Mouse (Mus musculus) layer of hippocampus, adult 18-20 months (tissue): ENCODE results near the gene Adcyap1r1. TPM values are rescaled to one million over a fixed set of nuclear protein-coding genes. Genes with fewer than 3 reads are reported as not detected.
A peak's percentile ranks its signal among the peaks of the same experiment; 100 is the strongest.

Experiments
- DNase-seq, 2 experiments: peaks; one replicate each; pipeline ENCODE4 v3.0.0; 2022; ENCODE audit warnings: low spot score in 2 of 2
- total RNA-seq, 2 experiments: library from RNA; stranded (reverse); gene quantifications; 2 replicates each; pipeline ENCODE4 v1.2.3; 2021

Adcyap1r1 gene
- total RNA-seq, 2 experiments from 2014 or later = 133 to 142 TPM

DNA sequence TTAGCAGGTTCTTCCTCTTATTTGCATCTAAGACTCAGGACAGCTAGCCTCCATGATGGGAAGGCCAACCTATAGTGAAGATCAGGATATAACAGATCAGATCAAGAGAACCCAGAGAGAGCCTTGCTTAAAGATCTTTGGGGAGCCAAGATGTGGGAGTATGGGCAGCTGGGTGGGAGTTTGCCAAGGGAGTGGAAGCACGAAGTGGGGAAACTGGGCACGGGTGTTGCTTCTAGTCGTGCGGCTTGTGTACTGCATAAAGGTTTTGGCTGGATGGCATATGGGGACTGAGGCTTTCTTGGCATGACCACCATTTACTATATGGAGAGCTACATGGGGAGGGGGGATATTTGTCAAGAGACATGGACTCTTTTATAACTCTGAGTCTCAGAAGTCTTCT, 44.4 kb downstream of the Adcyap1r1 start:
- no peak for DNase-seq

DNA sequence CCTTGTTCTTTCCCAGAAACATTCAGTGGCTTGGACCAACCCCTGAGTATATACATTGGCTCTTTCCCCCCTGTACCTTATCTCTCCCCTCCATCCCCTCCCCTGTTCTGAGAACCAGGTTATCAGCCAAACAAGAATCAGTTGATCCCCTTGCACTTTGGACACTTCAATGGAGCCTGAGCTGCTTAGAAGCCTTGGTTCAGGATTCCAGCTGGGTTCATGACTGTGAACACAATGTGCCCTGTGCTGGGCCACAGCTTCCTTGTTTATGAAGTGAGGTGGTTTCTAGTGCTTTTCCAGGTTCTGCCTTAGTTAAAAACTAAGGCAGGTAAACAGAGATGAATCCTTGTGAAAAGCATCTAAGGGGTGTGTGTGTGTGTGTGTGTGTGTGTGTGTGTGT, 47.0 kb downstream of the Adcyap1r1 start:
- no peak for DNase-seq

DNA sequence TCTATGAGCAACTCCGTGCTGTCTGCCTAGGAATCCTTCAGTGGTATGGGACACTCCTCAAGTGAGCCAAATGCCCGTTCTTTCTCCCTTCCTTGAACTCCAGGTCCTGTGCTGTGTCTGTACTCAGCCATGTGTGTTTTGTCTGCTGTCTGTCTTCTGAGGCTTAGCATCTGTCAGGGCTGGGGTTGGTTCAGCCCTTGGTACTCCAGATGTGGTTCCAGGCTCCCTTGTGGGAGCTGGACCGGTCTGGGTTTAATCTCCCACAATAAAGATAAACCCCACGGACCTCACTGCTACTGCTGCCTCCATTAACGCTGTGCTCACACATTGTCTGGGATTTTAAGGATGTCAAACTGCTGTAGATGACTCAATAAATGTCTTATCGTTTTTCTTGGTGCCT, 49.3 kb downstream of the Adcyap1r1 start:
- DNase-seq = no peak

DNA sequence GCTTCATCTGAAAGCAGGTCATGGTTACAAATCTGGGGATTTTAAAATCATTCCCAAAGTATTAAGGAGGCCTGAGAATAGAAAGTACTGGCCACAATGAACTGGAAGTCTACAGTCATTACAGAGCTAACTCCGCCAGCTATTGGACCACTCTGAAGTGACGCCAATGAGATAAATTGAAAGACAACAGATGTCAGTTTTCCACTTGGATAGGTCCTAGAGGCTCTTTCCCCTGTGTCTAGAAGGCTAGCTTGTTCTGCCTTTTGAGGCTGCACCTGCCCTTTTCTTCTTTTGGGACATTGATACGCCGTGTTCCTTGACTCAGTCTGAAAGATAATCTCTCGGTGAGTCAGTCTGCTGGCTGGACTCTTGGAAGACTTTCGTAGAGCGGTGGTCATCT, 50.5 kb downstream of the Adcyap1r1 start:
- DNase-seq = no peak

DNA sequence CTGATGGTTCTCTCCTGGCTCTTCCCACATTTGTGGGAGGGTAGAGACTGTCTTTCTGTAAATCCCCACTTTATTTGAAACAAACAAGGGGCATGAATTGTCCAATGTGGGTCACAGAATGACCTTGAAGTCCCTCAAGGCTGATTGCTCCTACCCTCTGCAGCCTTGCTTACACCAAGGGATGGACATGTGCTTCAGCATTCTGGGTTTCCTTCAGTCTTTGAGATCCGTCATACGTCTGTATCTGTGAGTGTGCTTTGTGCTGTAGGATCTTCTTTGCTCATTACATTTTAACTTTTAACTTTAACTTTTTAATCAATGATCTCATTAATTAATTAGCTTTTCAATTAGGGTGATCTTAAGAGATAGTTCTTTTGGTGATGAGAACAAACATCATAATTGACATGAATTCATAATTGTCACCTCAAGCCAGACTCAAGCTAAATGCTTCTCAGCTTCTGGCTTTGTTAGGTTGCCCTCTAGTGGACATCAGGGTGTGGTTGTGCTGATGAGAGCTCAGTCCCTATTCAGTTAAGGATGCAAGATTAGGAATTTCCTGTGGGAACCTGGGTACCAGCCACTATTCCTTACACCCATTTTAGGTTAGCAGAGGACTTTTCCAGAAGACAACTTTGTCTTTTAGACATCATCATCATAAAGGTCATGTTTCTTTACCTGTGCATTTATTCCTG, 53.2 kb downstream of the Adcyap1r1 start:
- peak; percentile 58 to 89 for DNase-seq

DNA sequence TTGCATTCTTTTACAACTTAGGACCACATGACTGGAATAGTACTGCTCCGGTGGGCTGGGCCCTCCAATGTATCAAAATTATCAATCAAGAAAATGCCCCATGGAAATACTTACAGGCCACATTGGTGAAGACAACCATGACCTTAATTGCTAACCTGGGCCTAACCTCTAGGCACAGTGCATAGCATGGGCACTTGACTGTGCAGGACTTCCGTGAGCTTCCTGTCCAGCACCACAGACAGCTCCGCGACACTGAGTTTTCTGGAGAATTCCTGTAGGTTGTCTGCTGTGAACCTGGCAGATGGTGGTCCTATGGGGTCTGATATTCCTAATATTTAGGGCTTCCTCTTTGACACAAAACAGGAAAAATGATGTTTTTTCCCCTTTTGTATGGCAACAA, 54.7 kb downstream of the Adcyap1r1 start:
- no peak for DNase-seq

DNA sequence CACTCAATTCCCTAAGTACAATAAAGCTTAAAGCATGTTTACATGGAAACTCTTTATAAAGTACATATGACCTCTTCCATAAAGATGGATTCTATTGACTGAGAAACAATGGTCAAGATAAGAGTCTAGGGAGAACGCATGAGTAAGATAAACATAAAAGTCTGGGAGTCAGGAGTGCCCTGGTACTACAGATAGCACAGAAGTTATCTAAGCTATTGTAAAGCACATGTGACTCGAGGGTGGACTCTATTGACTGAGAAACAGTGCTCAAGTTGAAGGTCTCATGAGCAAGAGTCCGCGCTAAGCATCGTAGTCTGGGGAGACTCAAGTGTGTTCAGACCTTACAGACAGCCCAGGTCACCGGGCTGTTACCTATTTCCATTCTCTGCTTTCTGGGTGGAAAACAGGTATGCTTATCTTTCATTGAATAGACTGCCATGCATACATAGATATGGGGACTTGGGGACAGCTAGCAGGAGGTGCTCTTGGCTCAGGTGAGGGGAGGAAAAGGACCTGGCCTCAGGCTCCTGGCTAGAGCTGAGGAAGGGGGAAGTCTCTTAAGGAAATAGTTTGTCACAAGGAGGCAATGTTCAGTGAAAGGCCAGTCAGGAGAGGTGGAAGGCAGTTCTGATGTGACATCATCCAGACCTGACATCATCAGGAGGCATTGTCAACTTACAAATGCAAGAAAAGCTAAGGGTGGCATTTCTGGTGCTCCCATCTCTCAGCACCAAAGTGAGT, 57.5 kb downstream of the Adcyap1r1 start:
- DNase-seq = no peak

DNA sequence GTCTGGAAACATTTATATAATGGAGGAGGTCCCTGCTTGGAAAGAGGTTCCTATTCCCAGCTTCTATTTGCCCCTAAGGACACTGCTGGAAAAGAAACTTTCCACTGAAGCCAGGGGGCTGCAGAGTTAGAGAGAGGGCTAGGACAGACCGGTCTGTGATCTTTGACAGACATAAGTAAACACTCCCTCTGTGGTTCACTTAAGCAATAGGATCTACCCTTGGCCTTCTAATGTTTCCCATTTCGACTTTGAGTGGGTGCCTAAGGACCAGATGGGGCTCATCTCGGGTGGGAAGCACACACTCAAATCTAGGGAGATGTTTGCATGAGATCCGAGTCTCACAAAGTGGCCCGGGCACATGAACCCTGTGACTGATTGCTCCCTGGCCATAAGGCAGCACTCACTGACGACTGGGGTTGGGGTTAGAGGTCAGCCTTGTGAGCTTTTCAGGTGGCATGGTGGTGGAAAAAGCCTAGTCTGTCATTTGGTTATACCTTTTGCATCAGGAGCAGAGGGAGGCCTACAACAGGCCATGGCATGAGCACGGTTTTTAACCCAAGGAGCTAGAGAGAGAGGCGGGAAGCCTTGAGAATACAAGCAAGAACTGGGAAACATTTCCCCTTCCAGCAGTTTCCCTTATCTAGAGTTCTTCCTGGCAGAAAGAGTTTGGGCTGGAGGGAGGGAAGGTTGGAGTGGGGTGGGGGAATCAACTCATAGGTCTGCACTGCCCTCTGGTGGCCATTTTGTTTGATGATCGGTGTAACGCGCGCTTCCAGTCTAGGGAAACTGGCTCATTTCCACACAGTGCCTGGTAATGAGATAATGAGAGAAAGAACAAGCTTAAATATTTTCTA, 59.7 kb downstream of the Adcyap1r1 start:
- DNase-seq = peak; percentile 63 to 92

DNA sequence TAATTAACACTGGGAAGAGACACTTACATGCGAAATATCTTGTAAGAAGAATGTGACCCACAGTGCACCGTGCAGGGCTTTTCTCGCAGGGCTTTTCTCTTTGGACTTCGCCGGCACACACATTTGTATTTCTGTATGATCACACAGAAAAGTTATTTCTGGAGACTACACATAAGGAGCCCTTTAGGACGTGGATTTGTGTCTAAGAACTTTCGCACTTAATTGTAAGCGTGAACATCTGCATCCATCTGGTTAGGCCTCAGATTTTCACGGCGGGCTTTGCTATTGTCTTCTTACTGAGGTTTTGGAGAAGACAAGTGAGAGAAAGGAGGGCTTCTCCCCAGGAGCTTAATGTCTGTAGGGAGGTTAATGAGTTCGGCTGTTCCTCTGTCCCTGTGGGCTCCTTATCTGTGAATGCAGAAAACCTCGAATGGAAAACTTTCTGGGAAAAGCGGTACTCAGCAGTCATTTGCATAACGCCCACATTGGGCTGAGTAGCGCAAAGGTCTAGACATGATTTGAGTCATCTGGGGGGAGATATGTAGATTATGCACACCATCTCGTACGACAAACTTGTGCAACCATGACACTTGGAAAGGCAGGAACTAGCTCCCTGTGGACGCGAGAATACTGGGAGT, 60.4 kb downstream of the Adcyap1r1 start:
- DNase-seq = no peak

DNA sequence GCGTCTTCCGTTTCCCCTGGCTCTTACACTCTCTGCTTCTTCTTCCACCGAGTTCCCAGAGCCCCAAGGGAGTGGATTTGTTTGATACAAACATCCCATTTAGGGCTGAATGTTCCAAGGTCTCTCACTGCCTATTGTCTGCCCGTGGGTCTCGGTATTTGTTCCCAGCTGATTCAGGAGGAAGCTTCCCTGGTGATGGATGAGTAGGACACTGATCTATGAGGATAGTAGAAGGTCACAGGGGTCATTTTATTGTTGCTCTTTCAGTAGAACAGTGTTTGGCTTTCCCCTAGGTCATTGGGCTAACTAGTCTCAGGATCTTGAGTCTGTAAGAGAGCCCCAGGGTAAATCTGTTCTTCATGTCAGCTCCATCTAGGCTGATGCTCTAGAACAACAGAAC, 61.7 kb downstream of the Adcyap1r1 start:
- DNase-seq = no peak

DNA sequence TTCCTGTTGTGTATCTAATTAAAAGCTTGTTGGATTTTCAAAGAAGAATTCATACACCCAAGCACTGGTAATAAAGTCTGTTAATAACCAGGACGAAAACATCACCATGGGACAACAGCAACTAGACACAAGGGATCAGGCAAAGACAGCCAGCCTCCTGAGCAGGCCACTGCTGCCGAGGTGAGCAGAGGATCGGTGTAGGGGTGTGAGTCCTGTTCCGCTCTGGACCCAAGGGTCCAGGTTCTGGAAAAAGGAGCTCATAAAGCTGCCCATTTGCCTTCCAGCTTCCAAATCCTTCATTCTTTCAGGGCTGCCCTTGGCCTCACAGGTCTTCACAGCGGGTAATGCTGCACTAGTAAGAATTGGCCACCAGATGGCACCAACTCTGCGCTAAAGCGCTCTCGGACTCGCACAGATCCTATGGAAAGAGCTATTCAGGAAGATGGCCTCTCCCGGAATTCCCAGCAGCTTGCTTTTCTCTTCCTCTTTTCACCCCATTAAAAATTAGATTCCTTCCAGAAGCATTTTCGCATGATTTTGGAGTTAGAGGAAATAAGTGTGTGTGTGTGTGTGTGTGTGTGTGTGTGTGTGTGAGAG, 67.9 kb downstream of the Adcyap1r1 start:
- peak; percentile 77 to 92 for DNase-seq

DNA sequence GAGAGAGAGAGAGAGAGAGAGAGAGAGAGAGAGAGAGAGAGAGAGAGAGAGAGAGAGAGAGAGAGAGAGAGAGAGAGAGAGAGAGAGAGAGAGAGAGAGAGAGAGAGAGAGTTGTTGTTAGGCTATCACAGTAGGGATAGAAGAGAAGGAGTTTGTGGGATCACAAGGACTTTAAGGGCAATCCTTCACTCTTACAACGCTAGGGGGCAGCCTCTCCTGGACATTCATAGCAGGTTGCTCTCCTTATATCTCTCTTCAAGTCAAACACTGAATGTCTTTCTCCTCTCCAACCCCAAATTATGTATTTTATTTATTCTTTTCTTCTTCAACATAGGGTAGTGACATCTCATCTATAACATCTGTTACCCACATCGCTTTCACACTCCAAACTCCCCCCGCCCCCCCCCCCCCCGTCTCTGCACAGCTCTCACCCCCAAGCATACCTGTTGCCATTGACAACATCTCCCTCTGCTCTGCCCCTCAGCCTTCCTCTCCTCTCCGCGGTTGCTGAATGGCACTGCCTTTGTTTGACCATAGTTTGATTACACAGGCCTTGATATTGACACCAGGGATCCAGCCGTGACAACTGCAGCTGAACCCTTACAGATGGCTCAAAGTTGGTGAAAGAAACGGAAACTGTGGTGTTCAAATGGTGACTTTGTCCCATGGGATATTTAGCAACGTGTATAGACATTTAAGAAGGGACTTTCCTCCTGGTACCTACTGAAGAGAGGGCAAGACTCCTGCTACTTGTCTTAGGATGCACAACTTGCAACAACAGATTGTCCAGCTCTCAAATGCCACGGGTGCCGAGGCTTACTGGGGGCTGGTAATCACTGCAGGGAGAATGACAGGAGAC, 68.7 kb downstream of the Adcyap1r1 start:
- DNase-seq = peak in 1 of 2 experiments; percentile 85

DNA sequence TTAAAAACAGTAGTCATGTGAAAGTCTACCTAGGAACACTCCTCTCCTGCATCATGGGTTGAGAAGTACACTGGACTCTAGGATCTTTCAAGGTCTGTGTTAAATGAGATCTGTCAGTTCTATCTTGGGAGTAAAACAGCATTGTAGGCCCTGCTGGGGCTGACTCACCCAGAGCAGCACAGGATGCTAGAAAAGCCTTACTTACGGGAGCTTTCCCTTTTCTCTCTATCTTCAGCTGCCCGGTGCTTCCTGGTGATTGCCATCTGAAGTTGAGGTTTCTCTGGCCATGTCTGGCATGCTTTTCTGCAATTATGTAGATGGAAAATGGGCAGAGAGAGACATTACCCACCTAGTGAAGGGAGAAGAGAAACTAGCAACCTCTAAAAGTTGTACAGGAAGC, 84.7 kb downstream of the Adcyap1r1 start:
- DNase-seq = no peak

DNA sequence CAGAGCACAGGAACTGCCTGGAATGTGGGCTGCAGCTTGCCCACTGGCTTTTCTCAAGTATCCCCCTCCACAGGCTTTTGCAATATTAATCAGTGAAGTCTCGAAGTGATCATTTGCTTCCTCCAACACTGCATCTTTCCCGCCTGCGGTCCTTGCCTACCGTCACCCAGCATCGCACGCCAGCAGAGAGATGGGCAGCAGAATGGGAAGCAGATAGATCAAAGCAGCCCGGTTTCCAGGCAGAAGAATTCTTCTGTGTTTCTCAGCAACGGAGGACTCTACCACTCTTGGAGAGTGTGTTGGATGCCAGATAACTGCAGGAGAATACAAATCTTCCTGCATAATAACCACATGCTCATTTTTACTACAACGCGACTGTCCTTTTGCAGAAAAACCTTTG, 87.4 kb downstream of the Adcyap1r1 start:
- peak in 1 of 2 experiments; percentile 38 for DNase-seq

DNA sequence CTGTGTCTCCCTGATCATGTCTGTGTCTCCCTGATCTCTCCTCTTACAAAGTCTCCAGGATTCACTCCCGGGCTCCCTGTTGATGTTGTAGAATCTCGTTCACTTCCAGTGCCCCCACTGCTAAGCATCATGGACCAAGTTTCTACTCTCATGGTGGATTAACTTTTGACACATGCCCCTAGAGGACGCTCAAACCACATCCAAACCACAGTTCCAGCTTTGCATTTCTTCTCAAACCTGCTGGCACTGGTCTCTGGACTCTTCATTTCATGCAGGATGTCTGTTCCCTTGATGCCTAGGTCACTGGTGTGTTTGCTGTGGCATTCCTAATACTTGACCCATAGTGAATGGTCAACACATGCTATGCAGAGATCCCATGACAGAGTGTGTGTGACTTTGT, 90.6 kb downstream of the Adcyap1r1 start:
- DNase-seq = peak in 1 of 2 experiments; percentile 46

DNA sequence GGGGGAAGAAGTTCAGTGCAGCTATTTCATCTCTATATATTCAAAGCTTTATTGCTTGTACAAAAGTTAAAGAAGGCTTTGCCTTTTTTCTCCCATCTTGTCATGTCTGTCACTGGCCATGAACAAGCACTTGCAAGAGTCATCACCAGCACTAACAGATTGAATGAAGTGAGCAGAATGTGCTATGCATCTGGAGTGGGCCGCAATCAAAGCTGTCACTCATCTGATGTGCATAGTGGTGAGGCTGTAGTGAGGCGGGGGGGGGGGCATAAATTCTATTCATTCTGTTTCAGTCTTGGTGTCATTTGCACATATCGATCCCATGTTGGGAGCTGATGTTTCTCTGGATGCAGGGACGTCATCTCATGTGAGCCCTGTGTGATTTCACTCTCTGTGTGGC, 91.6 kb downstream of the Adcyap1r1 start:
- DNase-seq = peak in 1 of 2 experiments; percentile 68

DNA sequence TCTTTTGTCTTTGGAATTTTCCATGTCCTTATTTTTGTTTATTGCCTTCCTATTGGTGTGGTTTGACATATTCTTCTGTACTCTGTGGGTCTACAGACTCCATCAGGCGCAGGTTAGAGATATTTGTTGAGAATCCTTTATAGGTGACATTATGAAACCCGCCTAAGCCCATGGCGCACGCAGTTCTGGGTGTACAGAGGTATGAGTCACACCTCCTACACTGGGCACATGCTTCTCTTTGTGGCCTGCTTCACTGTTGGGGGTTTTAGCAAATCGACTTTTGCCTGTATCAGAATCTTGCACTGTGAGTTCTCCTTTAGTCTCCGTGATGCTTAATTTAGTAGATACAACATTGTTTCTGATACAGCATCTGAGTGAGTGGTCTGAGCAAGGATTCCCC, 97.4 kb downstream of the Adcyap1r1 start:
- peak in 1 of 2 experiments; percentile 39 for DNase-seq

DNA sequence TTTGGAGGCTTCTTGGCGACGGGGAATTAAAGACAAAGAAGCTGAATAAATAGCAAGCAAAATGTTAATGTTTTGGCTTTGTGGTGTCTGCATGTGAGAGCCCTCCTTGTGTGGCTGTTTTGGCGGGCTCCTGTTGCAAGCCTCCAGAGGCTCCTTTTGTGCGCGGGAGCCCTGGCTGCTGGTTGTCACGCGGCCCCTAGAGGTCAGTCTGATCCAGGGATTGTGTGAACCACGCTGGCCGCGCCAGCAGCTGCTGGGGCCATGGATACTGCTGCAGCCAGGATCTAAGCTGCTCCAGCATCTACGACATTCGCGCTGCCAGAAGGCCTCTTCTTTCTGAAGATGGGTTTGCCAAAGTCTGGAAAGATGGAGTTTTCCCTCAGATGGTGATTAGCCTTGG, 99.1 kb downstream of the Adcyap1r1 start:
- peak in 1 of 2 experiments; percentile 65 for DNase-seq
